Mouse (Mus musculus) layer of hippocampus, postnatal 14 days (tissue): ENCODE results near the gene Slc38a4. TPM values are rescaled to one million over a fixed set of nuclear protein-coding genes. Genes with fewer than 3 reads are reported as not detected.

Experiments
- DNase-seq, 2 experiments: peaks; one replicate each; pipeline ENCODE4 v3.0.0; 2021 to 2022; ENCODE audit warnings: low spot score in 2 of 2, mixed read lengths in 1 of 2
- total RNA-seq, 2 experiments: library from RNA; stranded (reverse); gene quantifications; 2 replicates each; pipeline ENCODE4 v1.2.3; 2021

Slc38a4 gene
- total RNA-seq, 2 experiments from 2014 or later = 0.95 to 1.1 TPM

- no peak for DNase-seq
These were observed 83.8 kb downstream of the Slc38a4 start for GRCm38 (mm10) chr15:96971906-96972305.

DNA sequence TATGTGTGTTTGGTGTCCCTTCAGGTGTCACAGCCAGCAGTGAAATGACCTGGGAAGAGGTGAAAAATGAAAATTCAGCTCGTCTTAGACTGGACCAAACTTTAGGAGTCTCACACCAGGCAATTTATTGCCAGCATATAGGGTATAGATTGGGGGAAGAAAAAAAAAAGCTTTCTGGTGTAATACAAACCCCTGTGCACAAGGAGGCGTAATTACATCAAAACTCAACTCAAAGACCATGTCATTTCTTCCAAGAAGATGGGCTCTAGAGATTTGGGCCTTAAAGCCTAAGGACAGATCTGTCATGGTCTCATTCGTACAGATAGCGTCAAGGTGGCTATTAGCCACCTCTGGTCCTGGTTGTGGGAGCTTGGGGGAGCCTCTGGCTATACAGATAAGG lies 86.0 kb downstream of the Slc38a4 start:
- no peak for DNase-seq

DNA sequence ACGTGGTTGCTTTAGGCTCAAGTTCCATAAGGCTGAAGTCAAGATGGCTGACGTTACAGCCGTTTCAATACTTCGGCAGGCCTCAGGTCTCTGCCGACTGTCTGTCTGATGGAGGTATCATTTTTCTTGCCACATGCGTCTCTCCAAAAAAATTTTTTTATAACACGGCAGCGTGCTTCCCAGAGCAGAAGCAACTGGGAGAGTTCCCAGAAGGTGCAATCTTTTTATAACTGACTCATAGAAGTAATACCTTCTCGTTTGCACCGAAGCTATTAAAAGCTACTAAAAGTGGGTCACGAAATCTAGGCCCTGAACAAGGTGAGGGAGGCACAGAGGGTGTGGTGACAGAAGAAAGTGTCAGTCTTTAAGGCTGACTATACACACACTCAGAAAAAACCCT lies 87.0 kb downstream of the Slc38a4 start:
- no peak for DNase-seq

GRCm38 (mm10) chr15:96966326-96966725 lies 89.4 kb downstream of the Slc38a4 start:
- DNase-seq = no peak

DNA sequence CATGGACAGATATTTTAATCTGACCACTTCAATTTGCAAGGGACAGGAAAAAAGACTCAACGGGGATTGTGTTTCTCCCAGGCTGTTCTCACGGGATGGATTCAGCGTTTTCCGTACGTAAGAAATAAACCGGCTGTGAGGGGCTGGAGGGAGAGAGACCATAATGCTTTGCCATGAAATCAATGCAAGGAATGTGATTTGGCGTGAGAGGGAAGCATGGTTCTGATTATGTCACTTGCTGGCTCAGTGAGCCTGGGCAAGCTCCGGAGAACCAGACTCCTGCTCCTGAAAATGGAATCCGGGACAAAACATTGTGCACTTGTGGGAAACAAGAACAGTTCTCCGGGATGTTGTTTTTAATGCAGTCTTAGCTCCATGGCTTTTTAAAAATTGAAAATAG lies 92.0 kb downstream of the Slc38a4 start:
- DNase-seq = no peak

DNA sequence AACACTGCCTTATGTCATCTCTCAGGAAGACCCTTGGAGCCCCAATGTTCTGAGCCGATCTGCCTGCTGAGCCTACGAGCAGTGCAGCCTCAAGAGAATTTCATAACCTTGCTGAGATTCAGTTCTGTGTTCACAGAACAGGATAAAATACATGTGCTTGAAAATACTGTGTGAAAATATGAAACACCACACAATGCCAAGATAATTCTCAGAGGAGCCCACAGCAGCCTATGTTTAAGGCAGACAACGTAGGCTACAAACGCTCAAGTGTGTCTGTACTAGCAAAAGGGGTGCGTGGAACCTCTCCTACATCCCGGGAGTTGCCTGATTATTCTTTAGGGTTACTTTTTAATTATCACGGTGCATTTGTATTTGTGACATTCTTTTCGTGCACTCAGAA lies 92.4 kb downstream of the Slc38a4 start:
- no peak for DNase-seq

- DNase-seq = no peak
These were observed 95.4 kb downstream of the Slc38a4 start for GRCm38 (mm10) chr15:96960343-96960742.

GRCm38 (mm10) chr15:96959247-96959646 lies 96.5 kb downstream of the Slc38a4 start:
- no peak for DNase-seq

DNA sequence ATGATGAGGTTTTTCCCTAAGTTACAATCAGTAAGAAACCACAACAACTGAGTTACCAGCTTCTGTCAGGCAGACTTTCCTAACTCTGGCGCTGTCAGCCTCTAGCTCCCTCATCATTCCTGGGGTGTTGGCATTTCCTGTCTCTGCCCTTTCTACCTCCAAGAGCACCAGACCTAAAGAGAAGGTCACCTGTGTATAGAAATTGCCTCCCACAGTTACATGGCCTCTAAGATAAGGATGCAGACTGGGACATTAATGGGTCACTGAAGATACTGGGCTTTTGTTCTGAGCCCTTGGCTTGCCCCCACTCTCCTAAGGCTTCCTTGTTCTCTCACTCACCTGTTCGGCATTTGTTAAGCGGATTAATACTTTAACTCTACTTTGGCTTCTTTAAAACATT lies 99.1 kb downstream of the Slc38a4 start:
- DNase-seq = no peak

DNA sequence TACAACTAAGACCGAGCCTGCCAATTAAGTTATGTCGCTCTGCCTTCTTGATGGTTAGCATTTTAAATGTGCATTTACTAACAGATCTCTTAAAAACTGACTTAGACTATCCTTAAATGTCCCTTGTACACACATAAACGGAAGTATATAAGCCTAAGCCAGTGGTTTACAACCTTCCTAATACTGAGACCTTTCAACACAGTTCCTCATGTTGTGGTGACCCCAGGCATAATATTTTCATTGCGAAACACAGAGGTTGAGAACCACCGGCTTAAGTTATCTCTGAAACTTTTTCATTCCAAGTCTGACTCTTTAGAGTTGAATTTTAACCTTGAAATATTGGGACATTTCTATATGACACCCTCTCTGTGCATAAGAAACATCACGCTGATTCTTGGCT lies 101.4 kb downstream of the Slc38a4 start:
- no peak for DNase-seq

GRCm38 (mm10) chr15:96953938-96954238 lies 101.9 kb downstream of the Slc38a4 start:
- no peak for DNase-seq

DNA sequence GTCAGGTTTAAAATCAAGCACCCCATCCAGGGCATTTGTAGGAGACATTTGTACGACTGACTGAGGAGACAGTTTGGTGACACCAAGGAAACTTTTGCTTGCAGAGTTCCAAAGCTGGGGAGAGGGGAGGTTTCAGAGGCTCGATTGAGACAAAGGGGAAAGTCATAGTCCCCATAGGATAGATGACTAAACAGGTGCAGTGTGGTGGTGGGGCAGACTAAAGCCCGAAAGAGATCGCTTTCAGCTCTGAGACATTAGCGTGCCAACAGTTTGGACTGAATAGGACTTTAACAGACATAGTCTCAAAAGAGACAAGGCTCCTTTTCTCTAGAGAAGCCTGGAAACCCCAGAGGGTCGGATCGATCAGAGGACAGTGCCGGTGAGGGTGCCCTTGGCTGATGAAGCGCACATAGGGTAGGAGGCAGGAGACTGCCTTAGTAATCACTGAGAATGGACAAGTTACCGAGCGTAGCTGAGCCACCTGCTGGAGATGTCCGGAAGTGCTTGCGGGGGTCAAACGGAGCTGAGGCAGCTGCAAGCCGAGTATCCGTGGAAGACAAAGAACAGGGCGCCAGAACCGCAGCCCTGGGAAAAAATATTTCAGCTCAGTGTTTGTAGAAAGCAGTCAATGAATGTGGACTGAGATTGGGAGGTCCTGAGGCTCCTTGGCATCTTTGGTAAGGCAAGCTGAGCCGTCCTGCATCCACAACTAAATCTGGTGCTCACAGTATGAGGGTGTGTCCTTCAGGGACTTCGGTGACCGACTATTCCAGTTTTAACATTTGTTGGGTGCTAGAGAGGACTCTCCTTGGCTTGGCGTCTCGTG lies 102.4 kb downstream of the Slc38a4 start:
- DNase-seq = peak; percentile 55 to 60

GRCm38 (mm10) chr15:96952488-96952887 lies 103.3 kb downstream of the Slc38a4 start:
- DNase-seq = no peak

GRCm38 (mm10) chr15:96951783-96952182 lies 104.0 kb downstream of the Slc38a4 start:
- DNase-seq = no peak

- no peak for DNase-seq
These were observed 107.3 kb downstream of the Slc38a4 start for GRCm38 (mm10) chr15:96948471-96948870.

Other genes starting within 250 kb of the Slc38a4 start
- gene Pced1b, start 191.2 kb upstream of the Slc38a4 start, total RNA-seq = 1 to 10 TPM; 7.7 to 8.1 TPM
- 10 to 100 TPM; 21.1 to 26.2 TPM for gene Amigo2, start 191.3 kb upstream of the Slc38a4 start, total RNA-seq